Mouse (Mus musculus): ENCODE data around the gene Hspb9. TPM values are rescaled to one million over a fixed set of nuclear protein-coding genes. Genes with fewer than 3 reads are reported as not detected.

Gene Hspb9
- polyA plus RNA-seq, 1 experiment from 2014 or later: not detected

Other genes with a start within 250 kb of the Hspb9 start
- 8.6 and 9.3 TPM in 2 replicates for gene Klhl11, start 241.1 kb upstream of the Hspb9 start, polyA plus RNA-seq (2014; fragmentation: Nextera tagmentation; extraction: Ambion mirVana)
- gene Acly, start 185.8 kb upstream of the Hspb9 start, polyA plus RNA-seq (2014; fragmentation: Nextera tagmentation; extraction: Ambion mirVana): 51.6 and 54.0 TPM in 2 replicates
- gene Ttc25, start 168.2 kb upstream of the Hspb9 start, polyA plus RNA-seq (2014; fragmentation: Nextera tagmentation; extraction: Ambion mirVana): 0.13 and 1.0 TPM in 2 replicates
- 19.2 and 20.8 TPM in 2 replicates for gene Cnp, start 138.9 kb upstream of the Hspb9 start, polyA plus RNA-seq (2014; fragmentation: Nextera tagmentation; extraction: Ambion mirVana)
- 76.6 and 81.1 TPM in 2 replicates for gene Nkiras2, start 94.6 kb upstream of the Hspb9 start, polyA plus RNA-seq (2014; fragmentation: Nextera tagmentation; extraction: Ambion mirVana)
- gene Dnajc7, start 93.7 kb upstream of the Hspb9 start, polyA plus RNA-seq (2014; fragmentation: Nextera tagmentation; extraction: Ambion mirVana): 66.4 and 69.6 TPM in 2 replicates
- gene Zfp385c, start 21.4 kb upstream of the Hspb9 start, polyA plus RNA-seq (2014; fragmentation: Nextera tagmentation; extraction: Ambion mirVana): 0.26 and 0.35 TPM in 2 replicates
- 1.0 and 1.4 TPM in 2 replicates for gene Dhx58, start 9.6 kb upstream of the Hspb9 start, polyA plus RNA-seq (2014; fragmentation: Nextera tagmentation; extraction: Ambion mirVana)
- gene Kat2a, start 1.4 kb upstream of the Hspb9 start, polyA plus RNA-seq (2014; fragmentation: Nextera tagmentation; extraction: Ambion mirVana): 28.3 and 29.4 TPM in 2 replicates
- 15.8 and 30.7 TPM in 2 replicates for gene Rab5c, start 24.4 kb downstream of the Hspb9 start, polyA plus RNA-seq (2014; fragmentation: Nextera tagmentation; extraction: Ambion mirVana)
- not detected in 2 replicates for gene Kcnh4, start 46.1 kb downstream of the Hspb9 start, polyA plus RNA-seq (2014; fragmentation: Nextera tagmentation; extraction: Ambion mirVana)
- not detected in 2 replicates for gene Hcrt, start 49.1 kb downstream of the Hspb9 start, polyA plus RNA-seq (2014; fragmentation: Nextera tagmentation; extraction: Ambion mirVana)
- 4.0 and 4.7 TPM in 2 replicates for gene Ghdc, start 57.1 kb downstream of the Hspb9 start, polyA plus RNA-seq (2014; fragmentation: Nextera tagmentation; extraction: Ambion mirVana)
- gene Stat5b, start 136.9 kb downstream of the Hspb9 start, polyA plus RNA-seq (2014; fragmentation: Nextera tagmentation; extraction: Ambion mirVana): 28.8 and 31.4 TPM in 2 replicates
- 5.6 and 6.4 TPM in 2 replicates for gene Stat5a, start 145.5 kb downstream of the Hspb9 start, polyA plus RNA-seq (2014; fragmentation: Nextera tagmentation; extraction: Ambion mirVana)
- 51.8 and 53.3 TPM in 2 replicates for gene Stat3, start 225.7 kb downstream of the Hspb9 start, polyA plus RNA-seq (2014; fragmentation: Nextera tagmentation; extraction: Ambion mirVana)